Mouse (Mus musculus) heart, embryonic 15.5 days (tissue): ENCODE measurements around the gene Mlycd. TPM values are rescaled to one million over a fixed set of nuclear protein-coding genes. Genes with fewer than 3 reads are reported as not detected.

Source experiments
- ATAC-seq: fragments of 200-750 bp; cut with Nextera tagmentation; replicated peaks from 2 replicates; pipeline ENCODE4 v1.8.0; 2017; ENCODE audit warnings: low read depth, moderate TSS enrichment; ENCODE audit not compliant: insufficient number of reproducible peaks, insufficient read depth, low FRiP score
- H3K27ac ChIP-seq: fragments of 300-500 bp; sonication (generic); 2 replicates; pipeline ENCODE4 v1.5.1; 2015; ENCODE audit warnings: mild to moderate bottlenecking, inconsistent platforms
- H3K27me3 ChIP-seq: fragments of 300-500 bp; sonication (generic); 2 replicates; pipeline ENCODE4 v1.6.1; 2015; ENCODE audit warnings: inconsistent platforms
- H3K36me3 ChIP-seq: fragments of 300-500 bp; sonication (generic); 2 replicates; pipeline ENCODE4 v1.6.1; 2015; ENCODE audit warnings: mild to moderate bottlenecking, inconsistent platforms
- H3K4me1 ChIP-seq: fragments of 300-500 bp; sonication (generic); replicated peaks from 2 replicates; pipeline ENCODE4 v1.6.1; 2015; ENCODE audit warnings: inconsistent platforms
- H3K4me2 ChIP-seq: fragments of 300-500 bp; sonication (generic); 2 replicates; pipeline ENCODE4 v1.6.1; 2015; ENCODE audit warnings: inconsistent platforms, mild to moderate bottlenecking, moderate library complexity
- H3K4me3 ChIP-seq: fragments of 300-500 bp; sonication (generic); 2 replicates; pipeline ENCODE4 v1.5.1; 2015; ENCODE audit warnings: mild to moderate bottlenecking, inconsistent platforms
- H3K9ac ChIP-seq: fragments of 300-500 bp; sonication (generic); 2 replicates; pipeline ENCODE4 v1.6.1; 2015; ENCODE audit warnings: mild to moderate bottlenecking, inconsistent platforms
- H3K9me3 ChIP-seq: fragments of 300-500 bp; sonication (generic); replicated peaks from 2 replicates; pipeline ENCODE4 v1.6.1; 2016; ENCODE audit warnings: inconsistent platforms
- whole genome bisulfite sequencing: fragments of 180-500 bp; shearing (Covaris S2); methylation state at CpG from one replicate; pipeline ENCODE4 v1.1.7; 2015; ENCODE audit warnings: mixed read lengths; 5-methylcytosine and 5-hydroxymethylcytosine counted together
- polyA plus RNA-seq: library from polyadenylated mRNA; unstranded; fragments of >200 nt; fragmentation: Nextera tagmentation; extraction: Ambion mirVana; gene quantifications from 2 replicates; pipeline ENCODE4 v1.2.1, GENCODE M21; 2015

Gene Mlycd
- polyA plus RNA-seq, 1 experiment from 2014 or later, result 19.1 TPM

- Histone ChIP-seq H3K27ac (no peak overlapping the region), H3K4me2 (no peak overlapping the region), H3K4me1 (peaks cover 11% of the 10 kb centered on the region), H3K4me3 (no peak overlapping the region), H3K9ac (no peak overlapping the region), H3K36me3 (peaks cover 39% of the 10 kb centered on the region), H3K27me3 (no peaks in the 10 kb centered on the region), H3K9me3 (no peaks in the 10 kb centered on the region)
- no peak for ATAC-seq
- 75% methylated on average over 10 of the region's 10 CpGs for WGBS
These were observed 9.2 kb downstream of the Mlycd start for GRCm38 (mm10) chr8:119403912-119404311.

GRCm38 (mm10) chr8:119404648-119405047, 10.0 kb downstream of the Mlycd start:
- H3K9ac ChIP-seq, result no peak overlapping the region
- peaks cover 46% of the 10 kb centered on the region for H3K36me3 ChIP-seq
- WGBS, result 96% methylated on average over 5 of the region's 5 CpGs
- no peaks in the 10 kb centered on the region for H3K27me3 ChIP-seq
- H3K4me1 ChIP-seq, result peaks cover 3% of the 10 kb centered on the region; the same call in 1 of the 2 replicates
- no peak overlapping the region for H3K4me2 ChIP-seq
- no peak for ATAC-seq
- H3K27ac ChIP-seq, result no peak overlapping the region
- no peak overlapping the region for H3K4me3 ChIP-seq
- H3K9me3 ChIP-seq, result no peaks in the 10 kb centered on the region

- Histone ChIP-seq H3K4me2 (no peak overlapping the region), H3K4me1 (peaks cover 7% of the 10 kb centered on the region), H3K27ac (no peak overlapping the region), H3K9ac (no peak overlapping the region), H3K4me3 (no peak overlapping the region), H3K9me3 (no peaks in the 10 kb centered on the region), H3K27me3 (no peaks in the 10 kb centered on the region), H3K36me3 (peaks cover 59% of the 10 kb centered on the region)
- ATAC-seq, result no peak
- WGBS, result 85% methylated on average over 8 of the region's 8 CpGs
These were observed 13.6 kb downstream of the Mlycd start for GRCm38 (mm10) chr8:119408311-119408710.

GRCm38 (mm10) chr8:119412037-119412734, 17.5 kb downstream of the Mlycd start:
- Histone ChIP-seq H3K27me3 (peaks cover 12% of the 10 kb centered on the region), H3K4me1 (peaks cover 9% of the 10 kb centered on the region), H3K9ac (no peak overlapping the region), H3K4me3 (no peak overlapping the region), H3K27ac (no peak overlapping the region), H3K9me3 (no peaks in the 10 kb centered on the region), H3K4me2 (no peak overlapping the region), H3K36me3 (peaks cover 40% of the 10 kb centered on the region)
- WGBS, result 56% methylated on average over 10 of the region's 10 CpGs
- no peak for ATAC-seq

GRCm38 (mm10) chr8:119412735-119413498, 18.2 kb downstream of the Mlycd start:
- Histone ChIP-seq H3K27ac (no peak overlapping the region), H3K36me3 (peaks cover 32% of the 10 kb centered on the region), H3K4me1 (peaks cover 9% of the 10 kb centered on the region), H3K4me3 (peak overlapping the region; percentile 29), H3K4me2 (peak overlapping the region; percentile 58), H3K27me3 (peaks cover 12% of the 10 kb centered on the region), H3K9ac (peak overlapping the region; percentile 48; the same call in 1 of the 2 replicates), H3K9me3 (no peaks in the 10 kb centered on the region)
- WGBS, result 13% methylated on average over 18 of the region's 18 CpGs
- peak; percentile 60 for ATAC-seq

- H3K36me3 ChIP-seq, result peaks cover 25% of the 10 kb centered on the region
- no peak overlapping the region for H3K4me3 ChIP-seq
- 70% methylated on average over 10 of the region's 10 CpGs for WGBS
- no peaks in the 10 kb centered on the region for H3K9me3 ChIP-seq
- H3K9ac ChIP-seq, result no peak overlapping the region
- ATAC-seq, result no peak
- H3K4me1 ChIP-seq, result peaks cover 9% of the 10 kb centered on the region
- no peak overlapping the region for H3K27ac ChIP-seq
- no peak overlapping the region for H3K4me2 ChIP-seq
- peaks cover 12% of the 10 kb centered on the region for H3K27me3 ChIP-seq
These were observed 18.9 kb downstream of the Mlycd start for GRCm38 (mm10) chr8:119413605-119414004.

GRCm38 (mm10) chr8:119420318-119420717, 25.6 kb downstream of the Mlycd start:
- Histone ChIP-seq H3K27me3 (peaks cover 12% of the 10 kb centered on the region), H3K9me3 (no peaks in the 10 kb centered on the region), H3K4me2 (no peak overlapping the region), H3K9ac (no peak overlapping the region), H3K4me3 (no peak overlapping the region), H3K4me1 (peaks cover 37% of the 10 kb centered on the region), H3K27ac (no peak overlapping the region), H3K36me3 (no peaks in the 10 kb centered on the region)
- WGBS, result 60% methylated on average over 7 of the region's 7 CpGs
- ATAC-seq, result no peak

GRCm38 (mm10) chr8:119421603-119422122, 27.0 kb downstream of the Mlycd start:
- Histone ChIP-seq H3K9ac (no peak overlapping the region), H3K4me2 (no peak overlapping the region), H3K27ac (peak overlapping the region; percentile 65; the same call in 1 of the 2 replicates), H3K9me3 (no peaks in the 10 kb centered on the region), H3K4me1 (peaks cover 46% of the 10 kb centered on the region), H3K27me3 (0 out of 2 replicates have a peak, but pooled peaks cover 3% of the 10 kb centered on the region), H3K4me3 (no peak overlapping the region), H3K36me3 (no peaks in the 10 kb centered on the region)
- ATAC-seq, result no peak
- WGBS, result 49% methylated on average over 9 of the region's 9 CpGs

- H3K4me1 ChIP-seq, result peaks cover 46% of the 10 kb centered on the region
- H3K9ac ChIP-seq, result no peak overlapping the region
- H3K9me3 ChIP-seq, result no peaks in the 10 kb centered on the region
- H3K36me3 ChIP-seq, result no peaks in the 10 kb centered on the region
- WGBS, result 38% methylated on average over 9 of the region's 9 CpGs
- H3K4me3 ChIP-seq, result no peak overlapping the region
- peak overlapping the region; percentile 65 for H3K27ac ChIP-seq
- ATAC-seq, result 0 out of 2 replicates have a peak, but pooled peaks have one; percentile 12
- no peak overlapping the region for H3K4me2 ChIP-seq
- 0 out of 2 replicates have a peak, but pooled peaks cover 3% of the 10 kb centered on the region for H3K27me3 ChIP-seq
These were observed 27.5 kb downstream of the Mlycd start for GRCm38 (mm10) chr8:119422123-119422711.

- H3K27me3 ChIP-seq, result 0 out of 2 replicates have a peak, but pooled peaks cover 3% of the 10 kb centered on the region
- no peak overlapping the region for H3K4me2 ChIP-seq
- H3K9me3 ChIP-seq, result no peaks in the 10 kb centered on the region
- no peak overlapping the region for H3K9ac ChIP-seq
- WGBS, result 37% methylated on average over 9 of the region's 9 CpGs
- peaks cover 57% of the 10 kb centered on the region for H3K4me1 ChIP-seq
- no peak overlapping the region for H3K4me3 ChIP-seq
- no peaks in the 10 kb centered on the region for H3K36me3 ChIP-seq
- peak overlapping the region; percentile 69 for H3K27ac ChIP-seq
- no peak; the same call in 1 of the 2 replicates for ATAC-seq
These were observed 29.0 kb downstream of the Mlycd start for GRCm38 (mm10) chr8:119423631-119424141.

GRCm38 (mm10) chr8:119424199-119424733, 29.6 kb downstream of the Mlycd start:
- Histone ChIP-seq H3K36me3 (no peaks in the 10 kb centered on the region), H3K4me2 (no peak overlapping the region), H3K9me3 (no peaks in the 10 kb centered on the region), H3K27me3 (0 out of 2 replicates have a peak, but pooled peaks cover 3% of the 10 kb centered on the region), H3K9ac (no peak overlapping the region), H3K4me3 (no peak overlapping the region), H3K27ac (peak overlapping the region; percentile 69), H3K4me1 (peaks cover 62% of the 10 kb centered on the region)
- WGBS, result 82% methylated on average over 10 of the region's 10 CpGs
- ATAC-seq, result no peak
